Mouse (Mus musculus): ENCODE data around the gene Ttc41. TPM values are rescaled to one million over a fixed set of nuclear protein-coding genes. Genes with fewer than 3 reads are reported as not detected.

Gene Ttc41
- polyA plus RNA-seq, 1 experiment from 2014 or later, result 3.6 TPM

- Histone ChIP-seq H3K4me2 (ENCODE audit: low read depth, low read length, severe bottlenecking) (peak overlapping the region; percentile 97), H3K9ac (ENCODE audit: low read length) (peak overlapping the region; percentile 90; the same call in 1 of the 2 replicates), H3K36me3 (ENCODE audit: control insufficient read depth, insufficient read depth, low read length) (peaks cover 17% of the 10 kb centered on the region), H3K9me3 (ENCODE audit: control insufficient read depth, low read length) (no peaks in the 10 kb centered on the region), H3K4me3 (ENCODE audit: low read depth, low read length) (peak overlapping the region; percentile 77), H3K27ac (ENCODE audit: low read depth, low read length) (no peak overlapping the region), H3K4me1 (replicated peaks; ENCODE audit: control insufficient read depth, insufficient read depth, low read length) (peaks cover 28% of the 10 kb centered on the region), H3K27me3 (ENCODE audit: control insufficient read depth, insufficient read depth, low read length) (no peaks in the 10 kb centered on the region)
- DNase-seq (ENCODE audit: low spot score) (no peak), ATAC-seq (replicated peaks; ENCODE audit: low FRiP score) (no peak)
- 80% methylated on average over 4 of the region's 4 CpGs for WGBS
Measured at GRCm38 (mm10) chr10:86703375-86703774, 2.2 kb upstream of the Ttc41 start.

GRCm38 (mm10) chr10:86704141-86704540 lies 1.5 kb upstream of the Ttc41 start:
- Histone ChIP-seq H3K4me2 (ENCODE audit: low read depth, low read length, severe bottlenecking) (peak overlapping the region; percentile 97), H3K36me3 (ENCODE audit: control insufficient read depth, insufficient read depth, low read length) (peaks cover 16% of the 10 kb centered on the region), H3K4me1 (replicated peaks; ENCODE audit: control insufficient read depth, insufficient read depth, low read length) (peaks cover 28% of the 10 kb centered on the region), H3K27ac (ENCODE audit: low read depth, low read length) (no peak overlapping the region), H3K9me3 (ENCODE audit: control insufficient read depth, low read length) (no peaks in the 10 kb centered on the region), H3K4me3 (ENCODE audit: low read depth, low read length) (peak overlapping the region; percentile 77), H3K9ac (ENCODE audit: low read length) (peak overlapping the region; percentile 90), H3K27me3 (ENCODE audit: control insufficient read depth, insufficient read depth, low read length) (no peaks in the 10 kb centered on the region)
- WGBS, result 11% methylated on average over 8 of the region's 8 CpGs
- no peak for DNase-seq (ENCODE audit: low spot score)
- ATAC-seq (replicated peaks; ENCODE audit: low FRiP score), result no peak

- DNase-seq (ENCODE audit: low spot score) (peak; percentile 61), ATAC-seq (replicated peaks; ENCODE audit: low FRiP score) (no peak)
- Histone ChIP-seq H3K9ac (ENCODE audit: low read length) (peak overlapping the region; percentile 90), H3K36me3 (ENCODE audit: control insufficient read depth, insufficient read depth, low read length) (peaks cover 16% of the 10 kb centered on the region), H3K4me1 (replicated peaks; ENCODE audit: control insufficient read depth, insufficient read depth, low read length) (peaks cover 28% of the 10 kb centered on the region), H3K4me2 (ENCODE audit: low read depth, low read length, severe bottlenecking) (peak overlapping the region; percentile 97), H3K9me3 (ENCODE audit: control insufficient read depth, low read length) (no peaks in the 10 kb centered on the region), H3K4me3 (ENCODE audit: low read depth, low read length) (peak overlapping the region; percentile 77), H3K27ac (ENCODE audit: low read depth, low read length) (peak overlapping the region; percentile 73), H3K27me3 (ENCODE audit: control insufficient read depth, insufficient read depth, low read length) (no peaks in the 10 kb centered on the region)
- under 1% methylated on average over 33 of the region's 33 CpGs for WGBS
Measured at GRCm38 (mm10) chr10:86704589-86705191, 921 bp upstream of the Ttc41 start.

- H3K9ac ChIP-seq (ENCODE audit: low read length), result peak overlapping the region; percentile 85
- H3K27me3 ChIP-seq (ENCODE audit: control insufficient read depth, insufficient read depth, low read length), result no peaks in the 10 kb centered on the region
- H3K4me3 ChIP-seq (ENCODE audit: low read depth, low read length), result peak overlapping the region; percentile 77
- H3K27ac ChIP-seq (ENCODE audit: low read depth, low read length), result peak overlapping the region; percentile 93
- no peaks in the 10 kb centered on the region for H3K9me3 ChIP-seq (ENCODE audit: control insufficient read depth, low read length)
- H3K4me2 ChIP-seq (ENCODE audit: low read depth, low read length, severe bottlenecking), result peak overlapping the region; percentile 73
- 6% methylated on average over 33 of the region's 33 CpGs for WGBS
- DNase-seq (ENCODE audit: low spot score) (peak; percentile 80), ATAC-seq (replicated peaks; ENCODE audit: low FRiP score) (peak; percentile 88)
- peaks cover 19% of the 10 kb centered on the region for H3K4me1 ChIP-seq (replicated peaks; ENCODE audit: control insufficient read depth, insufficient read depth, low read length)
- H3K36me3 ChIP-seq (ENCODE audit: control insufficient read depth, insufficient read depth, low read length), result peaks cover 7% of the 10 kb centered on the region
Measured at GRCm38 (mm10) chr10:86705922-86706752, 526 bp downstream of the Ttc41 start.

GRCm38 (mm10) chr10:86707134-86707533 lies 1.5 kb downstream of the Ttc41 start:
- ATAC-seq (replicated peaks; ENCODE audit: low FRiP score) (no peak), DNase-seq (ENCODE audit: low spot score) (no peak)
- no peak overlapping the region for H3K27ac ChIP-seq (ENCODE audit: low read depth, low read length)
- no peak overlapping the region for H3K9ac ChIP-seq (ENCODE audit: low read length)
- H3K27me3 ChIP-seq (ENCODE audit: control insufficient read depth, insufficient read depth, low read length), result no peaks in the 10 kb centered on the region
- no peak overlapping the region for H3K4me3 ChIP-seq (ENCODE audit: low read depth, low read length)
- H3K4me2 ChIP-seq (ENCODE audit: low read depth, low read length, severe bottlenecking), result no peak overlapping the region
- WGBS, result 91% methylated on average over 3 of the region's 3 CpGs
- no peaks in the 10 kb centered on the region for H3K9me3 ChIP-seq (ENCODE audit: control insufficient read depth, low read length)
- H3K4me1 ChIP-seq (replicated peaks; ENCODE audit: control insufficient read depth, insufficient read depth, low read length), result peaks cover 14% of the 10 kb centered on the region
- H3K36me3 ChIP-seq (ENCODE audit: control insufficient read depth, insufficient read depth, low read length), result peaks cover 2% of the 10 kb centered on the region; the same call in 1 of the 2 replicates

- H3K27ac ChIP-seq (ENCODE audit: low read depth, low read length), result no peak overlapping the region
- ATAC-seq (replicated peaks; ENCODE audit: low FRiP score), result no peak
- H3K36me3 ChIP-seq (ENCODE audit: control insufficient read depth, insufficient read depth, low read length), result no peaks in the 10 kb centered on the region
- DNase-seq (ENCODE audit: low spot score), result no peak
- H3K4me1 ChIP-seq (replicated peaks; ENCODE audit: control insufficient read depth, insufficient read depth, low read length), result no peaks in the 10 kb centered on the region
- H3K4me3 ChIP-seq (ENCODE audit: low read depth, low read length), result no peak overlapping the region
- H3K4me2 ChIP-seq (ENCODE audit: low read depth, low read length, severe bottlenecking), result no peak overlapping the region
- 86% methylated on average over 3 of the region's 3 CpGs for WGBS
- H3K9me3 ChIP-seq (ENCODE audit: control insufficient read depth, low read length), result no peaks in the 10 kb centered on the region
- H3K9ac ChIP-seq (ENCODE audit: low read length), result no peak overlapping the region
- no peaks in the 10 kb centered on the region for H3K27me3 ChIP-seq (ENCODE audit: control insufficient read depth, insufficient read depth, low read length)
Measured at GRCm38 (mm10) chr10:86712156-86712555, 6.5 kb downstream of the Ttc41 start.

- WGBS, result 7% methylated on average over 12 of the region's 12 CpGs
- Histone ChIP-seq H3K4me3 (ENCODE audit: low read depth, low read length) (no peak overlapping the region), H3K4me2 (ENCODE audit: low read depth, low read length, severe bottlenecking) (peak overlapping the region; percentile 39), H3K9ac (ENCODE audit: low read length) (peak overlapping the region; percentile 49), H3K27me3 (ENCODE audit: control insufficient read depth, insufficient read depth, low read length) (no peaks in the 10 kb centered on the region), H3K9me3 (ENCODE audit: control insufficient read depth, low read length) (no peaks in the 10 kb centered on the region), H3K27ac (ENCODE audit: low read depth, low read length) (no peak overlapping the region), H3K4me1 (replicated peaks; ENCODE audit: control insufficient read depth, insufficient read depth, low read length) (0 out of 2 replicates have a peak, but pooled peaks cover 2% of the 10 kb centered on the region), H3K36me3 (ENCODE audit: control insufficient read depth, insufficient read depth, low read length) (no peaks in the 10 kb centered on the region)
- DNase-seq (ENCODE audit: low spot score), result peak; percentile 65
- peak; percentile 73 for ATAC-seq (replicated peaks; ENCODE audit: low FRiP score)
Measured at GRCm38 (mm10) chr10:86727548-86727980, 22.0 kb downstream of the Ttc41 start.

- no peak overlapping the region for H3K27ac ChIP-seq (ENCODE audit: low read depth, low read length)
- no peaks in the 10 kb centered on the region for H3K9me3 ChIP-seq (ENCODE audit: control insufficient read depth, low read length)
- DNase-seq (ENCODE audit: low spot score), result peak; percentile 16
- no peaks in the 10 kb centered on the region for H3K27me3 ChIP-seq (ENCODE audit: control insufficient read depth, insufficient read depth, low read length)
- no peaks in the 10 kb centered on the region for H3K36me3 ChIP-seq (ENCODE audit: control insufficient read depth, insufficient read depth, low read length)
- 0 out of 2 replicates have a peak, but pooled peaks cover 2% of the 10 kb centered on the region for H3K4me1 ChIP-seq (replicated peaks; ENCODE audit: control insufficient read depth, insufficient read depth, low read length)
- peak overlapping the region; percentile 49 for H3K9ac ChIP-seq (ENCODE audit: low read length)
- no peak overlapping the region for H3K4me3 ChIP-seq (ENCODE audit: low read depth, low read length)
- no peak for ATAC-seq (replicated peaks; ENCODE audit: low FRiP score)
- WGBS, result 95% methylated on average over 3 of the region's 3 CpGs
- no peak overlapping the region for H3K4me2 ChIP-seq (ENCODE audit: low read depth, low read length, severe bottlenecking)
Measured at GRCm38 (mm10) chr10:86728176-86728575, 22.6 kb downstream of the Ttc41 start.

All from forebrain, embryonic 11.5 days (tissue).